Mouse (Mus musculus) layer of hippocampus, adult 2 months (tissue): ENCODE data around the gene Ptgs1. TPM values are rescaled to one million over a fixed set of nuclear protein-coding genes. Genes with fewer than 3 reads are reported as not detected.

Experiments
- DNase-seq, 2 experiments: peaks; one replicate each; pipeline ENCODE4 v3.0.0; 2022; ENCODE audit warnings: low spot score in 2 of 2
- H3K27ac ChIP-seq: fragments of 200-600 bp; 2 replicates; pipeline ENCODE4 v1.8.1; 2022
- H3K4me3 ChIP-seq: fragments of 200-600 bp; 2 replicates; pipeline ENCODE4 v1.8.1; 2022; ENCODE audit warnings: mild to moderate bottlenecking
- CTCF ChIP-seq: fragments of 200-600 bp; conservative IDR thresholded peaks from 2 replicates; pipeline ENCODE4 v1.8.1; 2022; ENCODE audit warnings: antibody characterized with exemption, mild to moderate bottlenecking, moderate library complexity
- total RNA-seq, 2 experiments: library from RNA; stranded (reverse); gene quantifications; 2 replicates each; pipeline ENCODE4 v1.2.3; 2021

Ptgs1 gene
- total RNA-seq, 2 experiments from 2014 or later, result 17.1 to 19.1 TPM

DNA sequence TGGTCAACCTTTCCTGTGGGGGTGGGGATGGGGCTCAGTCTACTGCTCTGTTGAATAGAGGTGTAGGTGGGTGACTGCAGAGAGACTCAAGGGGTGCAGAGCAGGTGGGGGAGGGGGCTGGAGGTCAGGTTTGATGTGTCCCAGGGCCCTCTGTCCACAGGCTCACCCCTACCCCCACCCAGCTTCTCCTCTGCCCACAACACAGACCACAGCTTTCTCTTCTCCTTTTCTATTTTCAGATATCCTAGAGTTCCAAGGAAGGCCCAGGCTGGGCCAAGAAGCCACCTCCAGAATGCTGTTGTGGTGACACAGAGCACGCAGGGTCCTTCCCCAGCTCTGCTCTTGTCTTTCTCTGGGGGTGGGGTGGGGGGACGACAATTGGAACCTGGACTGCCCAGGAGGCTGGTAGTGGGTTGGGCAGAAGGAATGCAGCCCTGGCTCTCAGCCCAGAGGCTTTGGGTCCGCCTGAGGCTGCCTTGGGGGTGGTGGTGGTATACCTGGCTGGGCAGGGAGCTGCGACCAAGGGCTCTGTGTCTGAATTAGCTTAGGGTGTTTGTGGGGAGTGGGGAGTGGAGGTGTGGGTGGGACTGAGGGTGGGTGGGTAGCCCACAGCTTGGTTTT lies 13.2 kb upstream of the Ptgs1 start:
- TF ChIP-seq CTCF, result no peak

DNA sequence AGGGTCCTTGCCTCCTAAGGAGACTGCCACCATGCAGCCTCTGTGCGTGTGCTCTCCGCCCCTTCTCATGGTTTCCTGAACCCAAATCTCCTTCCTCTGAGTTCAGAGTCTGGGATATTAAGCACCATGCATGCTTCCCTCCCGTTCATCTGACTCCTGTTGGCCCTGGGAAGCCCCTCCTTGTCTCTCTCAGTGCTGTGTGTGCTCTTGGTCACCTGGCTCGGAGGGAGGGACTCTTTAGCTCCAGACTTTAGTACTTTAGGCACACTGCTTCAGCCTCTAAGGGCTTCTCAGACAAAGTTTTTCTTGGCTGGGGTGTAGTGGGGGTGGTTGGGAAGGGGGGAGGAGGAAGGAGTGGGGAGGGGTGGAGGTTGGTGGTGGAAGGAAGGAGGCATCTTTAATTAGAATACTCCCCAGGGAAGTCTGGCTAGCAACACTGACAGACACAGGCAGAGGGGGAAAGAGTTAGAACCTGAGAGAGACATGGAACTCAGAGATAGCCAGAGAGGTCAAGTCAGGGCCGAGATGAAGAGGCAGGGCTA lies 12.5 kb upstream of the Ptgs1 start:
- DNase-seq, result no peak

More for the DNA sequence above, 13.2 kb upstream of the Ptgs1 start:
- no peak overlapping the region for H3K27ac ChIP-seq
- DNase-seq, result no peak
- H3K4me3 ChIP-seq, result no peak overlapping the region

DNA sequence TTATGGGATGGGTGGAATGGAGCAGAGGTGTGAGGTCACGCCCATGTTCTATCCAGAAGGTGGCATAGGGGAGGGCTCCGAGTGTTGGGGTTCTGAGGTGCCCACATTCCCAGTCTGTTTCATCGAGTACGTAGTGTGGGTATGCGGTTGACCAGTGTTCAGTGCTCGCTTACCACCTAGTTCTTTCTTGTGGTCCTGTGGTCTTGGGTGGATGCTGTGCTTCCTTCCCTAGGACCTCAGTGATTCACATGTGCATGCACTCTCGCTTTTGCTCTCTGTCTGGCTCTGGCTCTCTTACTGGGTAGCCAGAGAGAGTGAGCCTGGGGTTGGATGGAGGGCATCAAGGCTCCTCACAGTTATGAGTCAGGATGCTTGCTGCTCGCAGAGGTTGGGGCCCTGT lies 10.1 kb upstream of the Ptgs1 start:
- TF ChIP-seq CTCF, result no peak
- Histone ChIP-seq H3K27ac (no peak overlapping the region), H3K4me3 (no peak overlapping the region)
- no peak for DNase-seq

More for the DNA sequence above, 12.5 kb upstream of the Ptgs1 start:
- no peak overlapping the region for H3K27ac ChIP-seq
- no peak for TF ChIP-seq CTCF
- H3K4me3 ChIP-seq, result no peak overlapping the region

DNA sequence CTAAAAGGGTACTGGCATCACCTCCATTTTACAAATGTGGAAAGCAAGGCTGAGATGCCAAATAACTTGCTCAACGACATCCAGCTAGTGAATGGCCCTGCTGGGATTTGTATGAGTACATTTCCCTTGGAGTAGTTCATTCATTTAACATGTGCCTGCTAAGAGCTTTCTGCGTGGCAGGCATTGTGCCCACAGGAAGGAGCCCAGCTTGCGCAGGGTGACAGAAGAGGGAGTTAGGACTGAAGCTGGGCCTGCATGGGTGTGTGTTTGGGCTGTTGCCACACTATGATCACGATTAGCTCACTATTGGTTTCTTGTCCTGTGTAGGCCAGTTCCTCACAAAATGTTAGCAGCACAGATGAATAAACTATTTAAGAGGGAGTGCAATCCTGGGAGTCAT lies 9.3 kb upstream of the Ptgs1 start:
- no peak overlapping the region for H3K4me3 ChIP-seq

DNA sequence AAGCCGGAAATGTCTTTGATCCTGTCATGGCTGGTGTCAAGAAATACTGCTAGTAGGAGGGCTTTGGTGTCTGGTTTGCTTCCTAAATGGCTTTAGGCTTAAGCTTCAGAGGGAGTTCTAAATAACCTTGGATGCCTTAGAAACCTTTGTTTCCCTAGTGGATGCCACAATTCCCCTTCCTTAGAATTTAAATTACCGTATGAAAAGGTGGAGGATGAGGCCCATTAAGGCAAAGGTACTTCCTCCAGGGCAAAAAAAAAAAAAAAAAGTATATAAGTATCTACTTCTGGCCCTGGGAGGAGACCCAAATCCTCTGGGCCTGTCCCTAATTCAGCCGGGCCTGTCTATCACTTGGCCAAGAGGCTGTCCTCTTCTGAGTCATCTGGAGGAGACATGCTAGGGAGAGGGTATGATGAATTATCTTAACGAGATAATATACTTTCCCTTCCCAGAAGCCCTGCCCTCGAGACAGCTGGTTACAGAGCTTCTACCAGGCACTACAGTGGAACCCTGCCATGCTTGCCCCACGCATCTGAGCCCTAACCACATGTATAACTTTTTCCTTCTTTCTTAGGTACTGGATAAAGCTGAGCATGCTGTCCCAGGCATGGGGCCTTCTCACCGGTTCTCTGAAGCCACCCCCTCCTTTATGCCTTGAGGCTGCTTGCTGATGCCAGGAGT lies 7.9 kb upstream of the Ptgs1 start:
- TF ChIP-seq CTCF, result no peak
- no peak overlapping the region for H3K27ac ChIP-seq
- DNase-seq, result no peak
- no peak overlapping the region for H3K4me3 ChIP-seq

More for the DNA sequence above, 9.3 kb upstream of the Ptgs1 start:
- TF ChIP-seq CTCF, result no peak
- DNase-seq, result no peak
- H3K27ac ChIP-seq, result no peak overlapping the region

DNA sequence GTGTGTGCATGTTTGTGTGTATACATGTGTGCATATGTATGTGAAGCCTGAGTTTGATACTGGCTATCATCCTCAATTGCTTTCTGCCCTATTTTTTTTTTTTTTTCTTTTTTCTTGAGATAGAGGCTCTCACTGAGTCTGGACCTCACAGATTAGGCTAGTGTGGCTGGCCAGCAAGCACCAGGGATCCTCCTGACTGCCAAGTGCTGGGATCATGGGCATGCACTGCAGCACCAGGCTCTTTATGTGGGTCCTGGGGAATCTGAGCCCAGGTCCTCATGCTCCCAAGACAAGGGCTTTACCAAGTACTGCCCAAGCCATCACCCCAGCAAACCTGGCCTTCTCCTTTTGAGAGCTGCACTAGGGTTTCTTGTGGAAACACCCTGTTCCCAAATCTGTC lies 6.8 kb upstream of the Ptgs1 start:
- Histone ChIP-seq H3K27ac (no peak overlapping the region), H3K4me3 (no peak overlapping the region)
- no peak for TF ChIP-seq CTCF
- DNase-seq, result no peak

DNA sequence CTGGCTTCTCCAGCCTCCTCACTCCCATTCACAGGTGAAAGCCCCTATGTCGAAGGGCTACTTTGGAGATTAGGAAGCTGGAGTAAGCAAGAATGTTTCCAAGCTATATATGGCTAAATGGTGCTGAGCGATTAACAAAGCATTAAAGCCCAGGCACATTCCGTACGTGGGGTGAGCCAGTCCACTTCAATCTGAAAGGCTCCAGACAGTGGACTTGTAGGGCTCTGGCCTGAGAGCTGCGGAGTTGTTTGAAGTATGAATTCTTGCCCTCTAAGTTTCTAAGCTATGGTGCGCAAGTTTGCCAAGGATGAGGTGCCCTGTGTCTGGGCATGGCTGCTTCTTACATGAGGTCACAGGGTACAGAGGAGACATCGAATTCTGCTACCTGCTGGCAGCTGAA lies 6.1 kb upstream of the Ptgs1 start:
- no peak overlapping the region for H3K27ac ChIP-seq
- no peak for TF ChIP-seq CTCF
- no peak for DNase-seq
- H3K4me3 ChIP-seq, result no peak overlapping the region

DNA sequence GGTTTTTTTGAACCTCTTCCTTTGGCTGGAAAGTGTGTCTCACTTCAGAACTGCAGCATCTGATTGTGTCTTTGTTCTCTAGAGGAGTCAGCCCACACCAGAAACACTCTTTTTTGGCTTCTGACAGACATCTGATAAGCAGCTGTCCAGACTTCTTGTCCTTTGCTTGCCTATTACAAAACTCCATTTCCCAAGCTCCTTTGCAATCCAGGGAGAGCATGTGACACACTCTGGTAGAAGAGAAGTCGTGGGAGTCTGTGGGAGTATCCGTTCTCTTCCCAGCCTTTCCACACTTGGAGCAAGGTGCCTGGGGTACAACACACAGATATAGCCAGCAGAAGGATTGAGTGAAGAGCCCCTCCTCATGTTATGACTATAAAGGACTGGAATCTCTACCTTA lies 5.6 kb upstream of the Ptgs1 start:
- DNase-seq, result no peak
- Histone ChIP-seq H3K27ac (no peak overlapping the region), H3K4me3 (no peak overlapping the region)
- TF ChIP-seq CTCF, result no peak

DNA sequence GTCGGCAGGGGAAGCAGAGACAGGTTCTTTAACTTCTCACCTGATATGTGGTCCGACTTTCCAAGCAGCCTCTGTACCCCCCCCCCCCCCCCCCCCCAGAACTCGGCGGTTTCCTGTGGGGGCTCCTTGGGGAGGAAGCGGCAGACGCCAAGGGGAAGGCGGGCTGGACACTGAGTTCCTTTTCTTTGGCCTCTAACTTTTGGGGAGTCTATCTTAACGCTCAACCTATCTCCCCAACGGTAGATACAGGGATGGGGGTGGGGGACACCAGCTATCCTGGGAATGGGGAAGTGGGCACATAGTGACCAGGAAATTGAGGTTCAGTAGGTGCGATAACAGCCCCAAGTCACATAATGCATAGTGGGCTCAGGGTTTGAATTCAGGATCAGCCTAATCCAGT lies 741 bp downstream of the Ptgs1 start:
- DNase-seq, result no peak
- no peak for TF ChIP-seq CTCF
- H3K4me3 ChIP-seq, result peak overlapping the region; percentile 57
- peak overlapping the region; percentile 75 for H3K27ac ChIP-seq

DNA sequence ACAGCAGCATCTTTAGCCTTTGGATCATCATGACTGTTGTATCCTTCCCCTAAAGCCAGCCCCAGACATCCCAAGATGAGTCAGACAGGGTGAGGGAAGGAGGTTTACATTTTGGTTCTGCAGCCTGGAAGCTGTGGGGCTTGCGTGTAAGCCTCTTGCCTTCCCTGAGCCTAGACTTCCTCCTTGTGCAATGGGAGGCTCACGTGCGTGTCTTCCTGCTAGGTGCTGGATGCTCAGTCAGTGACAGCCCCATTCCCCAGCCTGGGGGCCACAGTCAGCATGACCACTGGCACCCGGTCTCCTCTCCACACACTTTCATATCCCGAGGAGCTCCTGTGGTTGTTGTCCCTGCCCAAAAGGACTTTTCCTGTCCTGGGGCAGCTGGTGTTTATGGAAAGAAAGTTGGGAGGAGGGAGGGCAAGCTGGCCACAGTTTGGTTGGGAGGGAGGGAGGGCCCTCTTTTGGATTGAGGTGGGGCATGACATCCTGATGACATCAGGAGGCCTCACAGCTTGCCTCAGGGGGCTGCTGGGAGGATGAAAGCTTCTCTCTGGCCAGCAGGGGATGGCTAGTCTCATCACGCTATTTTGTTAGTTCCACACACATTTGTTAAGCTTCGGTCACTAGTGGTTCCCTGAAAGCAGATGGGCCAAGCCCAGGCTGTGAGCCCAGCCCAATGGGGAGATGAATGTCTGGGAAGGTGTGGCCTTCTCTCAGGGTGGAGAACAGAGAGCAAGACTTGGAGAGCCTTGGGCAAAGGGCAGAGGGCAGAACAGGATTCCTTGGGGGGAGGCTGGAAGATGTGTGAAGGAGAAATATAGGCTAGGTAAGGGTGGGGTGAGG lies 4.5 kb downstream of the Ptgs1 start:
- no peak overlapping the region for H3K4me3 ChIP-seq
- no peak for TF ChIP-seq CTCF
- no peak overlapping the region for H3K27ac ChIP-seq
- DNase-seq, result no peak

DNA sequence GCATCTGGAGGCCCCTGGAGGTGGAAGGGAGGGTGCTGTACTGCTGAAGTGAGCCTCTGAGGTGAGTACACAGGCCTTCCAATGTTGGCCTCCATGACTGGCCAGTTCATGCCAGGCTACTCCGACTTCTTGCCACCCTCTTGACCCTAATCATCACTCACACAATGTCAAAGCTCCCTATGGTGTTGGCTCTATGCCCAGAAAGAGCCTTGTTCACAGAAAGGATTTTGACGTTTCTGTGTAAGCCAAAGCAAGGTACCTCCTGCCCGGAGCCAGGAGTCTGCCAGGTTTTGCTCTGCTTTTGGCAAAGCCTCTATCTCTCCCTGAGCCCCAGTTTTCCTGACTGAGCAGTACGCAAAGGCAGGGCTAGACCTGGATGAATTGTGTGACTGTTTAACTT lies 5.7 kb downstream of the Ptgs1 start:
- no peak for DNase-seq
- H3K4me3 ChIP-seq, result no peak overlapping the region
- H3K27ac ChIP-seq, result no peak overlapping the region
- TF ChIP-seq CTCF, result no peak

DNA sequence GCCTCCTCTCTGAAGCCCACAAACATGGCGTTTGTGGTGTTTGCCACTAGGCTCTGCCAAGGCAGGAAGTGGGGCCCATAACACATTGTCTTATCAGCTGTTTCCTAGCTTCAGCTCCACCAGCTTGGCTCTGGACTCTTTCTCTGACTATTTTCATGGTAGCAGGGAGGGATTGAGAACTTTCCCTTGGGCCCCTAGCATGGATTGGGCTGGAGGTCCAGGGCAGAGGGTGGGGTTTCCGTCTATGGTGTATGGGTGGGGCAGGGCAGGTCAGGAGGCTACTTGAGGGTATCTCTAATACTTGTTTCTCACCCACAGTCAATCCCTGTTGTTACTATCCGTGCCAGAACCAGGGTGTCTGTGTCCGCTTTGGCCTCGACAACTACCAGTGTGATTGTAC lies 6.7 kb downstream of the Ptgs1 start:
- H3K27ac ChIP-seq, result no peak overlapping the region
- H3K4me3 ChIP-seq, result no peak overlapping the region
- TF ChIP-seq CTCF, result no peak
- no peak for DNase-seq

DNA sequence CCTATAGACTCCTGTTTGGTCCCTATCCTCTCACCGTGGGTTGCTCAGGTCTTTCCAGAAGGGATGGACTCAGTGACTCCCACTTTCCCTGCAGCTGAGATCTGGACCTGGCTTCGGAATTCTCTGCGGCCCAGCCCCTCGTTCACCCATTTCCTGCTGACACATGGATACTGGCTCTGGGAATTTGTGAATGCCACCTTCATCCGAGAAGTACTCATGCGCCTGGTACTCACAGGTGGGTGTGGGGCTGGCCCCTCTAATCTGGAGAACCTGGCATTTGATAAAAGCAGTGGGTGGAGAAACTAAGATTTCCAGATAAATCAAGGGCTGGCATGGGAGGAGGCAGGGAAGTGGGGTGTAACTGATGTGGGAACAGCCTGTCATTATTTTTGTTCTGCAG lies 7.3 kb downstream of the Ptgs1 start:
- TF ChIP-seq CTCF, result no peak
- Histone ChIP-seq H3K4me3 (no peak overlapping the region), H3K27ac (no peak overlapping the region)
- DNase-seq, result no peak

DNA sequence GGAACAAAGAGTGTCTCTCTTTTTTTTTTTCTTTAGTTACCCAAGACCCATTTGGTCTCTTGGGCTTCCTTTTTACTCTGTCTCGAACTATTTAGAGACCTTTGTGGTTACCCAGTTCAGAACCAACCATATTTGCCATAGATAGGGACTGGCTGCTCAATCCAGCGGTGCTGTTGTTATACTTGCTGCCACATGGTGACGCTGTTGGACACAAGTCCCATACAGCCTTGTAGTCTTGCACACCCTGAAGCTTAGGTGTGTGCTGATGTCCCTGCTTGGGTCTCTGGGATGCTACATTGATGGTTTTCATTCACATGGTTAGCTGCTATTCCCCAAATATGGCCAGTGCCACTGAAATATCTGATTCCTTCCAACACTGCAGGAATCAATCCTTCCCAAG lies 8.2 kb downstream of the Ptgs1 start:
- TF ChIP-seq CTCF, result peak; percentile 38
- no peak for DNase-seq
- H3K27ac ChIP-seq, result no peak overlapping the region
- no peak overlapping the region for H3K4me3 ChIP-seq
